Comparison of ENCODE assay signal across 8 mouse cellular contexts in genomic region chr2:110229143-110230087, GRCm38 (mm10).
DNase-seq lines count a peak whose midpoint lies in the region; ATAC-seq and TF ChIP-seq lines count a peak whose summit lies in the region.

No protein-coding gene starts in this region.

- WGBS in forebrain, embryonic 13.5 days: 40% methylated on average over 15 of the region's 15 CpGs
- WGBS in lung, embryonic 15.5 days: 29% methylated on average over 15 of the region's 15 CpGs

- peak; percentile 87 for DNase-seq in MEL (ENCODE audit: low read depth, low spot score)
- peak; percentile 58 for DNase-seq in c-Kit-positive CD71-negative TER-119-negative erythroid progenitor cells, embryonic 14.5 days (ENCODE audit: low read depth)
- peak; percentile 69 for DNase-seq in heart, postnatal 4 days
- DNase-seq in layer of hippocampus, adult 11-12 months (ENCODE audit: low spot score): peak; percentile 67
- peak; percentile 49 for DNase-seq in retina, postnatal 7 days (ENCODE audit: low read depth, low spot score)
- DNase-seq in thymus, postnatal 25 days: no peak

- no peaks in the 10 kb centered on the region for H3K9me3 ChIP-seq in MEL (replicated peaks; ENCODE audit: insufficient read depth, low read length)
- no peaks in the 10 kb centered on the region for H3K9me3 ChIP-seq in forebrain, embryonic 13.5 days (replicated peaks)
- H3K9me3 ChIP-seq in lung, embryonic 15.5 days: no peaks in the 10 kb centered on the region

- TF ChIP-seq POLR2A in MEL (IDR thresholded peaks at IDR 0.05; ENCODE audit: control insufficient read depth in 1 of 2, insufficient read depth in 1 of 2, low read depth in 1 of 2, low read length in 2 of 2, poor library complexity in 1 of 2): no peak

- no peak overlapping the region; the same call in 1 of the 2 replicates for H3K4me2 ChIP-seq in forebrain, embryonic 13.5 days
- 0 out of 2 replicates have a peak overlapping the region, but pooled peaks have one; percentile 26 for H3K4me2 ChIP-seq in lung, embryonic 15.5 days

- TF ChIP-seq RAD21 in MEL (IDR thresholded peaks at IDR 0.05; ENCODE audit: low read depth, low read length): peak; percentile 91

- peak; percentile 94 for ATAC-seq in forebrain, embryonic 13.5 days
- peak; percentile 83 for ATAC-seq in lung, embryonic 15.5 days (ENCODE audit: borderline replicate concordance, extremely low read depth, low FRiP score, low TSS enrichment)

- H3K27ac ChIP-seq in MEL (ENCODE audit: control insufficient read depth, low read depth, low read length): no peak overlapping the region
- H3K27ac ChIP-seq in forebrain, embryonic 13.5 days: no peak overlapping the region
- H3K27ac ChIP-seq in lung, embryonic 15.5 days: no peak overlapping the region

- H3K4me1 ChIP-seq in MEL (ENCODE audit: control insufficient read depth in 1 of 2, insufficient read depth in 2 of 2, low read length in 2 of 2): peaks cover 0 to 3% of the 10 kb centered on the region in 2 experiments; a peak in 1 of 4 replicates
- H3K4me1 ChIP-seq in forebrain, embryonic 13.5 days: no peaks in the 10 kb centered on the region
- H3K4me1 ChIP-seq in lung, embryonic 15.5 days: 0 out of 2 replicates have a peak, but pooled peaks cover 2% of the 10 kb centered on the region

- H3K9ac ChIP-seq in MEL (ENCODE audit: control insufficient read depth, low read depth, low read length, poor library complexity, severe bottlenecking): peak overlapping the region; percentile 46; the same call in 1 of the 2 replicates
- H3K9ac ChIP-seq in forebrain, embryonic 13.5 days: no peak overlapping the region
- H3K9ac ChIP-seq in lung, embryonic 15.5 days: no peak overlapping the region

- no peaks in the 10 kb centered on the region for H3K27me3 ChIP-seq in MEL (ENCODE audit: control insufficient read depth in 1 of 2, insufficient read depth in 2 of 2, low read length in 2 of 2)
- H3K27me3 ChIP-seq in forebrain, embryonic 13.5 days: no peaks in the 10 kb centered on the region
- peaks cover 67% of the 10 kb centered on the region for H3K27me3 ChIP-seq in lung, embryonic 15.5 days

- TF ChIP-seq EP300 in MEL (IDR thresholded peaks at IDR 0.05; ENCODE audit: low read depth in 1 of 2, low read length in 2 of 2): no peak

- H3K79me2 ChIP-seq in MEL (ENCODE audit: control insufficient read depth, insufficient read depth, low read length, poor library complexity): no peaks in the 10 kb centered on the region

- peak overlapping the region; percentile 44 to 55; a peak in 3 of 4 replicates for H3K4me3 ChIP-seq in MEL (ENCODE audit: control insufficient read depth in 1 of 2, insufficient read depth in 1 of 2, low read depth in 2 of 2, low read length in 2 of 2)
- H3K4me3 ChIP-seq in forebrain, embryonic 13.5 days: no peak overlapping the region
- no peak overlapping the region for H3K4me3 ChIP-seq in lung, embryonic 15.5 days

- H3K36me3 ChIP-seq in MEL (ENCODE audit: control insufficient read depth in 1 of 2, insufficient read depth in 2 of 2, low read length in 2 of 2): no peaks in the 10 kb centered on the region
- H3K36me3 ChIP-seq in forebrain, embryonic 13.5 days (ENCODE audit: poor library complexity, severe bottlenecking): no peaks in the 10 kb centered on the region
- no peaks in the 10 kb centered on the region for H3K36me3 ChIP-seq in lung, embryonic 15.5 days

- TF ChIP-seq CTCF in MEL (IDR thresholded peaks at IDR 0.05 in 2 of 3, conservative IDR thresholded peaks at IDR 0.05 in 1 of 3; ENCODE audit: control insufficient read depth in 1 of 3, insufficient read depth in 1 of 3, low read depth in 2 of 3, low read length in 3 of 3, poor library complexity in 1 of 3, severe bottlenecking in 1 of 3): peak; percentile 36 to 84 (median 64)

TF ChIP-seq in MEL, 35 proteins besides CTCF, POLR2A, EP300 and RAD21:
- TF ChIP-seq ELF1 (IDR thresholded peaks at IDR 0.05; ENCODE audit: low read depth, low read length): 0 out of 2 replicates have a peak, but pooled peaks have one; percentile 15
- TF ChIP-seq USF1 (IDR thresholded peaks at IDR 0.05; ENCODE audit: low read depth, low read length): peak; percentile 73
- no peak for TF ChIP-seq UBTF (IDR thresholded peaks at IDR 0.05; ENCODE audit: borderline replicate concordance, insufficient read depth, low read depth, low read length)
- no peak for TF ChIP-seq MAX (IDR thresholded peaks at IDR 0.05; ENCODE audit: low read length)
- peak; percentile 77 for TF ChIP-seq ZC3H11A (IDR thresholded peaks at IDR 0.05; ENCODE audit: low read depth, low read length)
- peak; percentile 92 for TF ChIP-seq SMC3 (IDR thresholded peaks at IDR 0.05; ENCODE audit: low read depth, low read length)
- TF ChIP-seq SIN3A (IDR thresholded peaks at IDR 0.05; ENCODE audit: low read length): peak; percentile 27; the same call in 1 of the 2 replicates
- TF ChIP-seq TBP (IDR thresholded peaks at IDR 0.05; ENCODE audit: low read depth, low read length): 0 out of 2 replicates have a peak, but pooled peaks have one; percentile 29
TF ChIP-seq in MEL: peak in this region for 6.

Comparison
In these comparisons a context has a peak if more than half of its experiments do, and no peak if none do; other contexts are left out.
1. H3K4me3 ChIP-seq: peak in MEL (2 of 2); none in forebrain, embryonic 13.5 days (single experiment) and lung, embryonic 15.5 days (single experiment).